21 mouse cellular contexts compared by ENCODE assay signal in the genomic region with DNA sequence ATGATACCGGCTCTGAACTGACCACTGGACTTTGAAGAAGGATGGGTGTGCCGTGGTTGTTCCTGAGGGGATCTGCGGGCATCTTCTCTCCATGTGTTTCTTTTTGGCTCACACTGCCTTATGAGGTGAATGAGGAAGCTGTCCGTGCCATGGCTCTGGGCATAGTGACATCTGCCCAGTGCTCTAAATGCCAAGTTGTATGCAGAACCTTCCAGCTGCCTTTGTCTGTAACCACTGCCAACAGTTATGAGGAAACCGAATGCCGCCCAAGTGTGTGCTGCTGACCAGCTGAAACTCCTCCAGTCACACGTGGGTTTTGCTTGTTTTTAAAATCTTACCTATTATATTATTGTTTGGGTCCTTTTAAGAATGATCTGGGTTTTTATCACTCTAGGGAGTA.
DNase-seq lines count a peak whose midpoint lies in the region; ATAC-seq and TF ChIP-seq lines count a peak whose summit lies in the region.
"Had no signal": no experiment of that assay in that cellular context is flagged by ENCODE, and none has a peak within 500 bp of the region (broad histone marks: within the 10 kb centered on the region; RNA-seq: fewer than 3 reads in every experiment).

No protein-coding gene starts in this region.

- 53% methylated on average over 7 of the region's 7 CpGs for WGBS in heart, adult 2 months
- WGBS in heart, embryonic 11.5 days (ENCODE audit: insufficient replicate concordance): 79% methylated on average over 7 of the region's 7 CpGs
- WGBS in midbrain, postnatal 0 days: 90% methylated on average over 7 of the region's 7 CpGs
- 88% methylated on average over 7 of the region's 7 CpGs for whole genome bisulfite sequencing in midbrain, embryonic 11.5 days
- 87% methylated on average over 7 of the region's 7 CpGs for WGBS in forebrain, embryonic 15.5 days
- WGBS in kidney, embryonic 14.5 days: 88% methylated on average over 7 of the region's 7 CpGs

- DNase-seq in adrenal gland, adult 2 months: peak; percentile 21
- no peak for DNase-seq in adrenal gland, postnatal 4 days (ENCODE audit: low spot score in 2 of 2)
- peak in 1 of 2 experiments; percentile 65 for DNase-seq in heart, adult 2 months
- DNase-seq in midbrain, postnatal 0 days (ENCODE audit: low spot score): peak; percentile 41
- DNase-seq in midbrain, embryonic 11.5 days (ENCODE audit: low spot score, missing footprints): no peak
- DNase-seq: cerebellum, adult 2 months; right cerebral cortex, postnatal 25 days; thymus, postnatal 14 days had no signal

- no peak overlapping the region for H3K9ac ChIP-seq in heart, adult 2 months (ENCODE audit: low read depth, low read length)
- no peak overlapping the region for H3K9ac ChIP-seq in heart, embryonic 11.5 days (ENCODE audit: low read depth, low read length)
- H3K9ac ChIP-seq in midbrain, postnatal 0 days (replicated peaks; ENCODE audit: low read length, poor library complexity, severe bottlenecking): no peak overlapping the region
- H3K9ac ChIP-seq in midbrain, embryonic 11.5 days (ENCODE audit: low read length): no peak overlapping the region
- H3K9ac ChIP-seq in forebrain, embryonic 15.5 days (replicated peaks): no peak overlapping the region
- H3K9ac ChIP-seq in kidney, embryonic 14.5 days (ENCODE audit: low read depth, low read length): no peak overlapping the region
- H3K9ac ChIP-seq: embryonic facial prominence, embryonic 13.5 days; hindbrain, embryonic 15.5 days; liver, embryonic 12.5 days had no signal

- H3K4me1 ChIP-seq in heart, adult 2 months (ENCODE audit: control insufficient read depth, insufficient read depth, low read length): no peaks in the 10 kb centered on the region
- H3K4me1 ChIP-seq in heart, embryonic 11.5 days (ENCODE audit: control insufficient read depth, insufficient read depth, low read length): 0 out of 2 replicates have a peak, but pooled peaks cover 7% of the 10 kb centered on the region
- no peaks in the 10 kb centered on the region for H3K4me1 ChIP-seq in midbrain, postnatal 0 days (ENCODE audit: insufficient read depth, low read length)
- no peaks in the 10 kb centered on the region for H3K4me1 ChIP-seq in midbrain, embryonic 11.5 days (ENCODE audit: control insufficient read depth, insufficient read depth, low read length)
- H3K4me1 ChIP-seq in forebrain, embryonic 15.5 days: no peaks in the 10 kb centered on the region
- no peaks in the 10 kb centered on the region for H3K4me1 ChIP-seq in kidney, embryonic 14.5 days (ENCODE audit: control insufficient read depth, insufficient read depth, low read length)
- H3K4me1 ChIP-seq: embryonic facial prominence, embryonic 13.5 days; hindbrain, embryonic 15.5 days; liver, embryonic 12.5 days had no signal

- no peak for TF ChIP-seq CTCF in heart, adult 2 months (IDR thresholded peaks at IDR 0.05)
- TF ChIP-seq CTCF in midbrain, postnatal 0 days (IDR thresholded peaks at IDR 0.05): no peak

- intact Hi-C loops in heart, adult 2 months (cut with DNase I): no loop called here

- H3K9me3 ChIP-seq in heart, embryonic 11.5 days (replicated peaks; ENCODE audit: control insufficient read depth, low read length): no peaks in the 10 kb centered on the region
- no peaks in the 10 kb centered on the region for H3K9me3 ChIP-seq in midbrain, postnatal 0 days (ENCODE audit: low read length)
- no peaks in the 10 kb centered on the region for H3K9me3 ChIP-seq in midbrain, embryonic 11.5 days (ENCODE audit: control insufficient read depth, low read length)
- H3K9me3 ChIP-seq in forebrain, embryonic 15.5 days: no peaks in the 10 kb centered on the region
- H3K9me3 ChIP-seq in kidney, embryonic 14.5 days (ENCODE audit: control insufficient read depth, low read length): no peaks in the 10 kb centered on the region
- H3K9me3 ChIP-seq: embryonic facial prominence, embryonic 13.5 days; forebrain, embryonic 10.5 days; G1E; hindbrain, embryonic 15.5 days; liver, embryonic 12.5 days; midbrain, embryonic 10.5 days had no signal

- H3K4me3 ChIP-seq in heart, adult 2 months: no peak overlapping the region
- H3K4me3 ChIP-seq in heart, embryonic 11.5 days (ENCODE audit: low read depth, low read length): no peak overlapping the region
- H3K4me3 ChIP-seq in midbrain, postnatal 0 days (ENCODE audit: low read depth, low read length): no peak overlapping the region
- no peak overlapping the region for H3K4me3 ChIP-seq in midbrain, embryonic 11.5 days (ENCODE audit: low read depth, low read length)
- H3K4me3 ChIP-seq in forebrain, embryonic 15.5 days: no peak overlapping the region
- no peak overlapping the region for H3K4me3 ChIP-seq in kidney, embryonic 14.5 days (ENCODE audit: low read length)
- H3K4me3 ChIP-seq: embryonic facial prominence, embryonic 13.5 days; forebrain, embryonic 10.5 days; hindbrain, embryonic 15.5 days; layer of hippocampus, adult 2 months; liver, embryonic 12.5 days; midbrain, embryonic 10.5 days had no signal

- no peak for ATAC-seq in heart, embryonic 11.5 days (replicated peaks; ENCODE audit: insufficient number of reproducible peaks, low FRiP score, low TSS enrichment)
- no peak for ATAC-seq in midbrain, postnatal 0 days (ENCODE audit: low FRiP score)
- no peak for ATAC-seq in midbrain, embryonic 11.5 days (ENCODE audit: low FRiP score)
- no peak for ATAC-seq in forebrain, embryonic 15.5 days (replicated peaks)
- ATAC-seq in kidney, embryonic 14.5 days (ENCODE audit: low FRiP score, low TSS enrichment): no peak
- ATAC-seq: CD4-positive, CD25-positive, alpha-beta regulatory T cell, adult 4 months; intestine, postnatal 0 days; liver, embryonic 12.5 days had no signal

- no peaks in the 10 kb centered on the region for H3K36me3 ChIP-seq in heart, adult 2 months (ENCODE audit: control insufficient read depth, insufficient read depth, low read length)
- H3K36me3 ChIP-seq in heart, embryonic 11.5 days (ENCODE audit: control insufficient read depth, insufficient read depth, low read length): no peaks in the 10 kb centered on the region
- H3K36me3 ChIP-seq in midbrain, postnatal 0 days (ENCODE audit: insufficient read depth, low read length): peaks cover 10% of the 10 kb centered on the region
- H3K36me3 ChIP-seq in midbrain, embryonic 11.5 days (ENCODE audit: control insufficient read depth, insufficient read depth, low read length): no peaks in the 10 kb centered on the region
- no peaks in the 10 kb centered on the region for H3K36me3 ChIP-seq in forebrain, embryonic 15.5 days
- H3K36me3 ChIP-seq in kidney, embryonic 14.5 days (ENCODE audit: control insufficient read depth, insufficient read depth, low read length): no peaks in the 10 kb centered on the region
- H3K36me3 ChIP-seq: embryonic facial prominence, embryonic 13.5 days; forebrain, embryonic 10.5 days; G1E; hindbrain, embryonic 15.5 days; liver, embryonic 12.5 days; midbrain, embryonic 10.5 days had no signal

- no peak for TF ChIP-seq POLR2A in heart, adult 2 months (IDR thresholded peaks at IDR 0.05; ENCODE audit: insufficient read depth, low read depth, low read length)

- H3K27me3 ChIP-seq in heart, adult 2 months (ENCODE audit: control insufficient read depth, insufficient read depth, low read length): no peaks in the 10 kb centered on the region
- H3K27me3 ChIP-seq in heart, embryonic 11.5 days (ENCODE audit: control insufficient read depth, insufficient read depth, low read length): no peaks in the 10 kb centered on the region
- H3K27me3 ChIP-seq in midbrain, postnatal 0 days (ENCODE audit: insufficient read depth, low read length): no peaks in the 10 kb centered on the region
- no peaks in the 10 kb centered on the region for H3K27me3 ChIP-seq in midbrain, embryonic 11.5 days (ENCODE audit: control insufficient read depth, insufficient read depth, low read length)
- no peaks in the 10 kb centered on the region for H3K27me3 ChIP-seq in forebrain, embryonic 15.5 days
- H3K27me3 ChIP-seq in kidney, embryonic 14.5 days (ENCODE audit: control insufficient read depth, insufficient read depth, low read length): no peaks in the 10 kb centered on the region
- H3K27me3 ChIP-seq: embryonic facial prominence, embryonic 13.5 days; hindbrain, embryonic 15.5 days; liver, embryonic 12.5 days had no signal

- no peak overlapping the region for H3K27ac ChIP-seq in heart, adult 2 months
- H3K27ac ChIP-seq in heart, embryonic 11.5 days (ENCODE audit: low read depth, low read length): no peak overlapping the region
- H3K27ac ChIP-seq in midbrain, postnatal 0 days (ENCODE audit: low read depth, low read length): no peak overlapping the region
- H3K27ac ChIP-seq in midbrain, embryonic 11.5 days (ENCODE audit: low read depth, low read length): no peak overlapping the region
- no peak overlapping the region for H3K27ac ChIP-seq in forebrain, embryonic 15.5 days (replicated peaks)
- no peak overlapping the region for H3K27ac ChIP-seq in kidney, embryonic 14.5 days (ENCODE audit: low read depth, low read length)
- H3K27ac ChIP-seq: embryonic facial prominence, embryonic 13.5 days; forebrain, embryonic 10.5 days; hindbrain, embryonic 15.5 days; kidney, postnatal 0 days; liver, embryonic 12.5 days; midbrain, embryonic 10.5 days had no signal

- H3K79me2 ChIP-seq in heart, adult 2 months (replicated peaks; ENCODE audit: control insufficient read depth, insufficient read depth, low read length): no peaks in the 10 kb centered on the region

- peak; percentile 59; the same call in 1 of the 2 replicates for TF ChIP-seq EP300 in heart, adult 2 months (IDR thresholded peaks at IDR 0.05; ENCODE audit: insufficient read depth, low read depth, low read length)

- no peak overlapping the region for H3K4me2 ChIP-seq in heart, embryonic 11.5 days
- H3K4me2 ChIP-seq in midbrain, postnatal 0 days (ENCODE audit: low read depth, low read length, poor library complexity, severe bottlenecking): no peak overlapping the region
- H3K4me2 ChIP-seq in midbrain, embryonic 11.5 days: no peak overlapping the region
- no peak overlapping the region for H3K4me2 ChIP-seq in forebrain, embryonic 15.5 days (replicated peaks)
- no peak overlapping the region for H3K4me2 ChIP-seq in kidney, embryonic 14.5 days (replicated peaks; ENCODE audit: low read depth, low read length)
- H3K4me2 ChIP-seq: embryonic facial prominence, embryonic 13.5 days; hindbrain, embryonic 15.5 days; liver, embryonic 12.5 days had no signal

Comparison
In these comparisons a context has a peak if more than half of its experiments do, and no peak if none do; other contexts are left out.
1. DNase-seq: peak in adrenal gland, adult 2 months (single experiment) and midbrain, postnatal 0 days (single experiment); none in adrenal gland, postnatal 4 days (0 of 2) and midbrain, embryonic 11.5 days (single experiment).